Mouse (Mus musculus) kidney, adult 2 months (tissue): ENCODE data around the gene Hfe2.

Experiments
- CTCF ChIP-seq: fragments of 200-500 bp; conservative IDR thresholded peaks from 2 replicates; pipeline ENCODE4 v1.5.1; 2011; ENCODE audit warnings: low read depth, mild to moderate bottlenecking, control low read depth, low read length, moderate library complexity, mixed read lengths; ENCODE audit not compliant: insufficient read depth, insufficient read length
- POLR2A ChIP-seq: fragments of 200-500 bp; IDR thresholded peaks from one replicate; pipeline ENCODE4 v1.6.1; 2011; ENCODE audit warnings: low read depth, low read length, control low read depth

- TF ChIP-seq CTCF (peak; percentile 90), POLR2A (no peak)
These were observed 22.5 kb downstream of the Hfe2 start for GRCm38 (mm10) chr3:96547389-96547960.
